Mouse (Mus musculus) midbrain, embryonic 14.5 days (tissue): Measurements from ENCODE around the gene Corin. TPM values are rescaled to one million over a fixed set of nuclear protein-coding genes. Genes with fewer than 3 reads are reported as not detected.
A peak's percentile ranks its signal among the peaks of the same experiment; 100 is the strongest.

Experiments used
- ATAC-seq: fragments of 200-750 bp; cut with Nextera tagmentation; 2 replicates; pipeline ENCODE4 v1.8.0; 2017; ENCODE audit warnings: moderate number of reproducible peaks, moderate library complexity; ENCODE audit not compliant: low FRiP score, low TSS enrichment
- DNase-seq: peaks from one replicate; pipeline ENCODE4 v3.0.0-alpha.2; 2015
- H3K27ac ChIP-seq: fragments of 300-500 bp; sonication (generic); replicated peaks from 2 replicates; pipeline ENCODE4 v1.5.1; 2014; ENCODE audit warnings: mild to moderate bottlenecking, low read depth, low read length, moderate library complexity
- H3K27me3 ChIP-seq: fragments of 300-500 bp; sonication (generic); 2 replicates; pipeline ENCODE4 v1.6.1; 2014; ENCODE audit warnings: low read length, control low read depth, mixed read lengths; ENCODE audit not compliant: control insufficient read depth, insufficient read depth
- H3K36me3 ChIP-seq: fragments of 300-500 bp; sonication (generic); 2 replicates; pipeline ENCODE4 v1.6.1; 2014; ENCODE audit warnings: low read length, control low read depth; ENCODE audit not compliant: control insufficient read depth, insufficient read depth
- H3K4me1 ChIP-seq: fragments of 300-500 bp; sonication (generic); 2 replicates; pipeline ENCODE4 v1.6.1; 2014; ENCODE audit warnings: mild to moderate bottlenecking, antibody characterized with exemption, low read length, control low read depth; ENCODE audit not compliant: control insufficient read depth, insufficient read depth
- H3K4me2 ChIP-seq: fragments of 300-500 bp; sonication (generic); 2 replicates; pipeline ENCODE4 v1.6.1; 2014; ENCODE audit warnings: mild to moderate bottlenecking, low read length, moderate library complexity
- H3K4me3 ChIP-seq: fragments of 300-500 bp; sonication (generic); replicated peaks from 2 replicates; pipeline ENCODE4 v1.5.1; 2014; ENCODE audit warnings: low read depth, low read length
- H3K9ac ChIP-seq: fragments of 300-500 bp; sonication (generic); replicated peaks from 2 replicates; pipeline ENCODE4 v1.6.1; 2014; ENCODE audit warnings: mild to moderate bottlenecking, low read length, moderate library complexity
- H3K9me3 ChIP-seq: fragments of 300-500 bp; sonication (generic); 2 replicates; pipeline ENCODE4 v1.6.1; 2016; ENCODE audit warnings: low read length, control low read depth, mixed read lengths; ENCODE audit not compliant: control insufficient read depth
- WGBS: fragments of 180-500 bp; shearing (Covaris S2); extraction: QIAGEN DNeasy Blood & Tissue Kit; methylation state at CpG from one replicate; pipeline ENCODE4 v1.1.7; 2014; 5-methylcytosine and 5-hydroxymethylcytosine counted together
- polyA plus RNA-seq: library from polyadenylated mRNA; unstranded; fragments of >200 nt; fragmentation: Nextera tagmentation; extraction: Ambion mirVana; gene quantifications from 2 replicates; pipeline ENCODE4 v1.2.1, GENCODE M21; 2014

The Corin gene
- polyA plus RNA-seq, 1 experiment from 2014 or later = 1.1 TPM

DNA sequence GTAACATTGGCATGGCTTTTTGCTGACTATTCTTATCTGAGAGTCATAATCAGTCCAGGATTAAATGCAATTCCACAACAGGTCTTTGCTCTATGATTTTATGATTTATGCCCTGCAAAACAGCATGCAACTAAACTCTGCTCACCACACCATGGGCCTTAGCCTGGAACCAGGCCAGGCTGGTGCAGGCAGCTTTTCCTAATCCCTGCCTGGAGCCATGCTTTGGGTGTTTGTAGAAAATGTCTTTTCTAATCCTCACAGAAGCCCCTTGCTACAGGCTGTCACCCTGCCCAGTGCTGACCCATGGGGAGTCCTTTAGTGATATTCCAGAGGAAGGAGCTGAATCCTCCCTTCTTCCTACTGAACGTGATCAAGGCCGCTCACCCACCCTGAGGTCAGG is 173.1 kb downstream of the Corin start:
- H3K4me3 ChIP-seq = no peak overlapping the region
- no peak overlapping the region for H3K9ac ChIP-seq
- H3K27ac ChIP-seq = no peak overlapping the region
- ATAC-seq = peak; percentile 34; the same call in 1 of the 2 replicates
- H3K4me2 ChIP-seq = no peak overlapping the region
- no peaks in the 10 kb centered on the region for H3K9me3 ChIP-seq
- H3K36me3 ChIP-seq = no peaks in the 10 kb centered on the region
- H3K27me3 ChIP-seq = no peaks in the 10 kb centered on the region
- 58% methylated on average over 2 of the region's 2 CpGs for WGBS
- H3K4me1 ChIP-seq = peaks cover 7% of the 10 kb centered on the region; the same call in 1 of the 2 replicates
- DNase-seq = peak; percentile 51

DNA sequence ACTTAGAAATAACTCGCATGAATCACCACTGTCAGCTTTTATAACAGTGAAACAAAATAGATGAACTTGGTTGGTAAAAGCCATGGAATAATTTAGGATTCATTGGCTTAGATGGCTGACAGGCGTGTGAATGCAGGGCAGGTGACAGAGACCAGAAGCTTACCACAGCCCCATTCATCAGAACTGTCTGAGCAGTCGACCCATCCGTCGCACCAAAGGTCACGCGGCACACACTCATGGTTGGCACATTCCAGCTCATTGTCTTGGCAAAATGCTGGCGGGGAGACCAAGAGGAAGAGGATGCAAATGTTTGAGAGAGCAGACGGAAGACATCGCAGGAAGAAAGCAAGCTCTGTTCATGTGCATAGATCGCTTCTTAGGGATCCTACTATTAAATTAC is 173.6 kb downstream of the Corin start:
- Histone ChIP-seq H3K9ac (no peak overlapping the region), H3K27me3 (no peaks in the 10 kb centered on the region), H3K27ac (no peak overlapping the region), H3K4me2 (no peak overlapping the region), H3K9me3 (no peaks in the 10 kb centered on the region), H3K4me1 (peaks cover 7% of the 10 kb centered on the region; the same call in 1 of the 2 replicates), H3K36me3 (no peaks in the 10 kb centered on the region), H3K4me3 (no peak overlapping the region)
- WGBS = 23% methylated on average over 11 of the region's 11 CpGs
- ATAC-seq (0 out of 2 replicates have a peak, but pooled peaks have one; percentile 31), DNase-seq (no peak)

DNA sequence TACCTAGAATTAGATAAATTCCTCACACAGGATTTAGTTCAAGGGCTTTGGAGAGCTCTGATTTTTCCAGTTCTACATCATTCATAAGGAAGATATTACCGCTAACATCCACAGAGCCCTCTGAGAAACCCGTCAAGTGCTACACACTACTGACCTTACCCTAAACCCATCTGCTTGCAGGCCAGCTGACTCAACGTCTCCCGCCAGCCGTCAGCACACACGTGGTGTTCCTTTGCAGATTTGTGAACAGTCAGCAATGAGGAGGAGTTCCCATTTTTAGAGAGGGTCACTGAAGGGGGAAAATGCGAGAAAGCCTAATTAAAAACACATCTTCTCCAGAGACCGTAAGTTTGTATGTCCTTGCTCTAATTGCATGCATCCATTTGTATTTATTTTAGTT is 174.8 kb downstream of the Corin start:
- H3K27me3 ChIP-seq = no peaks in the 10 kb centered on the region
- H3K4me3 ChIP-seq = no peak overlapping the region
- H3K4me2 ChIP-seq = no peak overlapping the region
- no peak overlapping the region for H3K27ac ChIP-seq
- H3K9ac ChIP-seq = no peak overlapping the region
- DNase-seq (no peak), ATAC-seq (no peak)
- peaks cover 7% of the 10 kb centered on the region; the same call in 1 of the 2 replicates for H3K4me1 ChIP-seq
- 61% methylated on average over 8 of the region's 8 CpGs for WGBS
- no peaks in the 10 kb centered on the region for H3K9me3 ChIP-seq
- no peaks in the 10 kb centered on the region for H3K36me3 ChIP-seq

DNA sequence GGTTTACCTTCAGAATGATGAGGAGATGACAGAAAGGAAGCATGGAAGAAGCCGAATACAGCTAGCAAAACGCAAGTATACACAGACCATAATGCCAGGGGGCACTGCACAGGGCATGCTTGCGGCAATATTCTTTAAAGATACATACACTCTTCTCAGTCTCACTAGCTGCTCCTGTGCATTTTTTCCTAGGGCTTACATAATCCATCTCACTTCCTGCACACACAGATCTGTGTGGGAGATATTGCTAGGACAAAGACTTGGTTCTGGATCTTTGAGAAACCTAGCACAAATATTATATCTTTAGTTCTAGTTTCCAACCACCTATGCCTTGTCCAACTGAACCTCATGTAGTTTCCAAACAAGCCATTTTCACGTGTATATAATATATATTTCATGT is 189.0 kb downstream of the Corin start:
- Histone ChIP-seq H3K4me3 (no peak overlapping the region), H3K36me3 (no peaks in the 10 kb centered on the region), H3K27ac (no peak overlapping the region), H3K9ac (no peak overlapping the region), H3K9me3 (no peaks in the 10 kb centered on the region), H3K4me2 (no peak overlapping the region), H3K27me3 (no peaks in the 10 kb centered on the region), H3K4me1 (no peaks in the 10 kb centered on the region)
- WGBS = 87% methylated on average over 4 of the region's 4 CpGs
- ATAC-seq = no peak
- no peak for DNase-seq

DNA sequence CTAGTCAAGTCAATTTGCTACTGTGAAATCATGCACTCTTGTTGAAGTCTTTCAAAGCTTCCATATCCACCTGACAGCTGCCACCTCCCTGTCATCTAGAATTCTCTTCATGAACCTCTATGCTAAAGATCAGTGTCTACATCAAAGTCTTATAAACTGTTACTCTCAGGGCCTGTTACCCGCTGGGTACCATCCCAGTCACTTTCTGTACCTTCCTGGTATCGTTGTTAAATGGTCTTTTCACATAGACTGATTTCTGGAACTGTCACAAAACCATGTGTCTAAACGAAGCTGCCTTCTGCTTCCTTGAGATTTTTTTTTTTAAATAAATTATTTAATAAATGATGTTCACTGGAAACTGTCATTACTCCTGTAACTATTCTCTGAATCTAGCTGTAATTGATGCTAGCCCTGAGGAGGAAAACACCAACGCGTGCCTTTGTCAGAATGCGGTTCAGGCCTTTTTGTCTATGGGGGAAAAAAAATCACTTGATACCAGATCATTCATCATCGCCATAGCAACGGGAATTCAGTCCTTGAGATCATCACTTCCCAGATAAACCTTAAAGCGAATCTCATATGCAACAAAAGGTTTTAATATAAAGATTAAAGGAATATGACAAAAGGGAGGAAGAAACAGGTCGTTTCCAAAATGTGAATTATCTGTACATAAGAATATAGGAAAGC is 205.7 kb downstream of the Corin start:
- no peaks in the 10 kb centered on the region for H3K27me3 ChIP-seq

DNA sequence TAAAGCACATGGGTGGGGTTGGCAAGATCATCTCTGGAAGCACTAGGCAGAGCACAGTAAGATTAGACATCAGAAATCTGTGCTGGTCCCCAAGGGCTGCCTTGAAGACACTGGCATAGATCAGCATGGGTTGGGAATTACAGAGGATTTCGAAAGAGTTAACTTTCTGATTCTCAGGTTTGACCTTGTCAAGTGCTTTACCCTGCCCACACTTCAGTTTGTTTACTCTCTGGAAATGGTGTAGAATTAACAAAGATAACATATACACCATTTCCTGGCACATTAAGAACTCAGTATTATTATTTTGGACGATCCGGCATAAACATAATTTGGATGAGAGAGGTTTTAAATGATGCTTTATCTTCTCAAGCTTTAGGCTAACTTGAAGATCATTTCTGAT is 219.2 kb downstream of the Corin start:
- Histone ChIP-seq H3K36me3 (peaks cover 6% of the 10 kb centered on the region; the same call in 1 of the 2 replicates), H3K9me3 (no peaks in the 10 kb centered on the region), H3K4me2 (no peak overlapping the region), H3K4me1 (no peaks in the 10 kb centered on the region), H3K9ac (no peak overlapping the region), H3K27ac (no peak overlapping the region), H3K4me3 (no peak overlapping the region), H3K27me3 (no peaks in the 10 kb centered on the region)
- WGBS = 96% methylated on average over 3 of the region's 3 CpGs
- ATAC-seq (no peak), DNase-seq (no peak)

More for the DNA sequence above, 205.7 kb downstream of the Corin start:
- H3K9ac ChIP-seq = no peak overlapping the region
- no peaks in the 10 kb centered on the region for H3K9me3 ChIP-seq
- peaks cover 9% of the 10 kb centered on the region; the same call in 1 of the 2 replicates for H3K4me1 ChIP-seq
- no peak overlapping the region for H3K4me3 ChIP-seq
- peak overlapping the region; percentile 26; the same call in 1 of the 2 replicates for H3K27ac ChIP-seq
- H3K4me2 ChIP-seq = no peak overlapping the region
- WGBS = 37% methylated on average over 10 of the region's 10 CpGs
- ATAC-seq = 0 out of 2 replicates have a peak, but pooled peaks have one; percentile 11
- H3K36me3 ChIP-seq = no peaks in the 10 kb centered on the region
- peak; percentile 81 for DNase-seq

DNA sequence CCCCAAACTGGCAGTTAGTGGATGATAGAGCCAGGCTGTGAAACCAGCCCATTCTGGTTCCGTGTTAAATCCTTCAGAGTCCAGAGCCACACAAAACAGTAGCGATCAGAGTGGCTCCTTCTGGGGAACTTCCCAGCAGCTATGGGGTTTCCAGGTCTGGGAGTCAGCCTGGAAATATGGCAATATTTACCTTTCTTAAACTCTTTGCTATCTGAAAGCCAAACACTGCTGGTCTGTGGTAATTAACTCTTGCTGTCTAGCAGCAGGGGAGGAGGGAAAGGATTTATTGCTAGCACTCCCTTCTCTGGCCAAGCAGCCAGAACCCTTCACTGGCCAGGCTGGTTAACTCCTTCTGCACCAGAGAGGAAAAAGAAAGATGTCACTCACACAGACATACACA is 221.4 kb downstream of the Corin start:
- ATAC-seq (no peak), DNase-seq (no peak)
- no peak overlapping the region for H3K27ac ChIP-seq
- H3K9me3 ChIP-seq = no peaks in the 10 kb centered on the region
- no peaks in the 10 kb centered on the region for H3K36me3 ChIP-seq
- no peak overlapping the region for H3K9ac ChIP-seq
- 58% methylated on average over 2 of the region's 2 CpGs for WGBS
- H3K27me3 ChIP-seq = no peaks in the 10 kb centered on the region
- no peaks in the 10 kb centered on the region for H3K4me1 ChIP-seq
- no peak overlapping the region for H3K4me2 ChIP-seq
- H3K4me3 ChIP-seq = no peak overlapping the region

DNA sequence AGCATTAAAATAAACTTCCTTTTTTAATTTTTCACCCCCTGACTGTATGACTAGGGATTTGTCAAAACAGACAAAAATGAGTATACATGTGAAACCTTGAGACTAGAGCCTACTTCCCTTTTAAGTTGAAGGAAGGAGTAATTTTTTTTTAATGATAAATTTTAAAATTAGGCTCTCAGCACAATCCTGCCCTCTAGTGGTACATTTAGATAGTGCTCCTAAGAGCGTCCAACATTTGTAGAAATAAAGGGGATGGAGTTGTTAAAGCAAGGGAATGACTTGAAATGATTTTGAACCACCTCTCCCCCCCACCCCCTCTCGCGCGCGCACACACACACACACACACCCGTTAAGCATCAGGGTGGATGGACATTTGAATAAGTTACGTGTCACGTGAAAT is 234.6 kb downstream of the Corin start:
- Histone ChIP-seq H3K4me1 (no peaks in the 10 kb centered on the region), H3K27me3 (no peaks in the 10 kb centered on the region), H3K9ac (no peak overlapping the region), H3K36me3 (no peaks in the 10 kb centered on the region), H3K9me3 (no peaks in the 10 kb centered on the region), H3K4me2 (no peak overlapping the region), H3K27ac (no peak overlapping the region), H3K4me3 (no peak overlapping the region)
- WGBS = 59% methylated on average over 8 of the region's 8 CpGs
- DNase-seq = peak; percentile 82
- no peak for ATAC-seq

DNA sequence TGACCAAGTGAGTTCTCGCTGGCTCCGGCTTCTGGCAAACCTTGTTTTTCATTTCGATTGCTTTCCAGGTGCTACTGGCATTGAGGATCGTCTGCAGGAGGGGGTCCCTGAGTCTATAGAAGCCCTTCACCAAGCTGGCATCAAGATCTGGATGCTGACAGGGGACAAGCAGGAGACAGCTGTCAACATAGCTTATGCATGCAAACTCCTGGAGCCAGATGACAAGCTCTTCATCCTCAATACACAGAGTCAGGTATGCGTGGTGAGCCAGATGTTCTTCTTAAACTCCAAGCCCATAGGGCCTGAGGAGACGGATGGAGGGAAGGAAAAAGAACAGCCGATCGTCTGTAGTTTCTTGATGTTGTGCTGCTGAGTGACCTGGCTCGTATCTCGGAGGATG is 235.1 kb downstream of the Corin start:
- 78% methylated on average over 10 of the region's 10 CpGs for WGBS
- Histone ChIP-seq H3K9me3 (no peaks in the 10 kb centered on the region), H3K27me3 (no peaks in the 10 kb centered on the region), H3K4me2 (no peak overlapping the region), H3K9ac (no peak overlapping the region), H3K36me3 (no peaks in the 10 kb centered on the region), H3K27ac (no peak overlapping the region), H3K4me3 (no peak overlapping the region), H3K4me1 (no peaks in the 10 kb centered on the region)
- DNase-seq (no peak), ATAC-seq (no peak)
